Mouse (Mus musculus) brain, embryonic 14.5 days (tissue): ENCODE measurements around the gene Vmn2r6.

Experiments
- CTCF ChIP-seq: fragments of 200-500 bp; IDR thresholded peaks from 2 replicates; pipeline ENCODE4 v1.5.1; 2012; ENCODE audit warnings: inconsistent platforms, mild to moderate bottlenecking, moderate library complexity, borderline replicate concordance; ENCODE audit not compliant: insufficient read depth, insufficient read length; ENCODE audit errors: extremely low read depth
- POLR2A ChIP-seq: fragments of 200-500 bp; IDR thresholded peaks from 2 replicates; pipeline ENCODE4 v1.6.1; 2012; ENCODE audit warnings: mild to moderate bottlenecking, inconsistent platforms, borderline replicate concordance; ENCODE audit not compliant: poor library complexity, insufficient read depth, insufficient read length, severe bottlenecking; ENCODE audit errors: extremely low read depth

DNA sequence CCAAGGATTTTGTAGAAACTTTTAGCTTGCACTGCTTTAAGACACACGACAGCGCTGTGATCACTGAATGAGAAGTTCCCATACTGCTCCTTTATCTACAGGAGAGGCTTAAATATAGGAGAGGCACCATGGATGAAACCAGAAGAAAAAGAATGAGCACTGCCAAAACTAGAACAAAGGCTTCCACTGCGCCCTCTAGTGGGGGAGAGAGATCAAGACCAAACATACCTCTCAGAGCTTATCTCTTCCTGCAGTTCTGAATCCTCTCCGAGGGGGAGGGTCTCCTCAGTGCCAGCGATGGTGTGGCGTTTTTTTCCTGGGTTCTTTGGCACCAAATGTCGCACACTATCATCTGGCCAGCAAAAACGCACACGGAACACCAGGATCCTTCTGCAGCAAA, 22.0 kb upstream of the Vmn2r6 start:
- no peak for TF ChIP-seq POLR2A
- peak; percentile 37; the same call in 1 of the 2 replicates for TF ChIP-seq CTCF
